Mouse (Mus musculus) bone marrow macrophage, adult 2 months (primary cell): ENCODE data around the gene Bcl2l1.

Source experiments
- CTCF ChIP-seq: IDR thresholded peaks from 2 replicates; pipeline ENCODE4 v1.5.1; 2012; ENCODE audit warnings: low read depth, mild to moderate bottlenecking, low read length, moderate library complexity
- POLR2A ChIP-seq: IDR thresholded peaks from 2 replicates; pipeline ENCODE4 v1.6.1; 2012; ENCODE audit warnings: mild to moderate bottlenecking, low read depth, low read length, borderline replicate concordance

DNA sequence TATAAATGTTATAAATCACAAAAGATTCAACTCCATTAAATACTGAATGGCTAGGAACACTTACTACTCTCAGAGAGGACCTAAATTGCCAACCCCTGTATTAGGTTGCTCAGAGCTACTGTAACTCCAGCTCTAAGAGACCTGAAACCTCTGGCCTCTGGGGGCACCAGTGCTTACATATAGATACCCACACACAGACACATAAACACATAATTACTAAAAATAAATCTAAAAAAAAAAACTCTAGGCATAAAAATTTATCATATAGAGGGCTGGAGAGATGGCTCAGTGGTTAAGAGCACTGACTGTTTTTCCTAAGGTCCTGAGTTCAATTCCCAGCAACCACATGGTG lies 30.8 kb downstream of the Bcl2l1 start:
- TF ChIP-seq POLR2A (no peak), CTCF (no peak)
